ENCODE assay signal across 24 mouse cellular contexts in genomic region chr12:108700037-108700436, GRCm38 (mm10). TPM values are rescaled to one million over a fixed set of nuclear protein-coding genes. Genes with fewer than 3 reads are reported as not detected.
DNase-seq lines count a peak whose midpoint lies in the region; ATAC-seq and TF ChIP-seq lines count a peak whose summit lies in the region.
"Had no signal": no experiment of that assay in that cellular context is flagged by ENCODE, and none has a peak within 500 bp of the region (broad histone marks: within the 10 kb centered on the region; RNA-seq: fewer than 3 reads in every experiment).

No protein-coding gene starts in this region.

- H3K9me3 ChIP-seq in intestine, embryonic 16.5 days (ENCODE audit: control insufficient read depth, low read length) = no peaks in the 10 kb centered on the region
- no peaks in the 10 kb centered on the region for H3K9me3 ChIP-seq in stomach, embryonic 16.5 days (replicated peaks; ENCODE audit: control insufficient read depth, low read length)
- H3K9me3 ChIP-seq: heart, embryonic 12.5 days; limb, embryonic 12.5 days; midbrain, embryonic 13.5 days had no signal

- no peak for DNase-seq in kidney, adult 2 months
- DNase-seq in kidney, postnatal 4 days = no peak
- peak; percentile 16 for DNase-seq in thymus, postnatal 14 days
- no peak for DNase-seq in thymus, postnatal 0 days (ENCODE audit: low spot score)
- no peak for DNase-seq in adrenal gland, postnatal 25 days
- DNase-seq: cerebellum, adult 18-20 months; cerebellum, postnatal 14 days; gastrocnemius, postnatal 14 days; heart, adult 18-20 months; heart, postnatal 10 days; liver, postnatal 0 days; retina, postnatal 1 day; thymus, postnatal 25 days had no signal

- WGBS in kidney, adult 2 months = 58% methylated on average over 5 of the region's 5 CpGs
- 58% methylated on average over 5 of the region's 5 CpGs for WGBS in intestine, embryonic 16.5 days
- 65% methylated on average over 5 of the region's 5 CpGs for WGBS in stomach, embryonic 16.5 days

- peak overlapping the region; percentile 74 for H3K27ac ChIP-seq in kidney, adult 2 months (ENCODE audit: insufficient read depth, low read depth, low read length)
- peak overlapping the region; percentile 93 for H3K27ac ChIP-seq in intestine, embryonic 16.5 days (ENCODE audit: low read length)
- H3K27ac ChIP-seq in stomach, embryonic 16.5 days (ENCODE audit: low read length) = peak overlapping the region; percentile 83
- H3K27ac ChIP-seq: limb, embryonic 12.5 days; macrophage; midbrain, embryonic 13.5 days had no signal

- H3K27me3 ChIP-seq in kidney, adult 2 months (replicated peaks; ENCODE audit: control insufficient read depth, insufficient read depth, low read length) = no peaks in the 10 kb centered on the region
- peaks cover 12% of the 10 kb centered on the region; the same call in 1 of the 2 replicates for H3K27me3 ChIP-seq in intestine, embryonic 16.5 days (replicated peaks; ENCODE audit: control insufficient read depth, insufficient read depth, low read length)
- peaks cover 15% of the 10 kb centered on the region; the same call in 1 of the 2 replicates for H3K27me3 ChIP-seq in stomach, embryonic 16.5 days (ENCODE audit: control insufficient read depth, insufficient read depth, low read length)
- H3K27me3 ChIP-seq: Patski had no signal

- ATAC-seq in intestine, embryonic 16.5 days = no peak
- no peak for ATAC-seq in stomach, embryonic 16.5 days (ENCODE audit: insufficient read depth, low FRiP score)
- ATAC-seq in monocyte, adult 5-6 weeks (replicated peaks; ENCODE audit: insufficient number of reproducible peaks, low FRiP score, low TSS enrichment, poor library complexity, severe bottlenecking) = no peak
- ATAC-seq: forebrain, embryonic 16.5 days; liver, postnatal 0 days; lung, postnatal 0 days; midbrain, embryonic 13.5 days; Patski had no signal

- H3K4me2 ChIP-seq in intestine, embryonic 16.5 days (ENCODE audit: low read depth, low read length) = peak overlapping the region; percentile 59
- H3K4me2 ChIP-seq in stomach, embryonic 16.5 days (ENCODE audit: low read depth, low read length) = peak overlapping the region; percentile 13
- H3K4me2 ChIP-seq: heart, embryonic 12.5 days; limb, embryonic 12.5 days; liver, embryonic 11.5 days; midbrain, embryonic 13.5 days had no signal

- H3K4me3 ChIP-seq in kidney, adult 2 months (ENCODE audit: insufficient read depth, low read depth, low read length) = no peak overlapping the region
- peak overlapping the region; percentile 58 for H3K4me3 ChIP-seq in intestine, embryonic 16.5 days (ENCODE audit: low read length)
- H3K4me3 ChIP-seq in stomach, embryonic 16.5 days (replicated peaks; ENCODE audit: low read length) = 0 out of 2 replicates have a peak overlapping the region, but pooled peaks have one; percentile 10
- H3K4me3 ChIP-seq: heart, embryonic 12.5 days; limb, embryonic 12.5 days; midbrain, embryonic 13.5 days had no signal

- no peaks in the 10 kb centered on the region for H3K36me3 ChIP-seq in kidney, adult 2 months (ENCODE audit: control insufficient read depth, insufficient read depth, low read length)
- no peaks in the 10 kb centered on the region for H3K36me3 ChIP-seq in intestine, embryonic 16.5 days (ENCODE audit: control insufficient read depth, insufficient read depth, low read length)
- H3K36me3 ChIP-seq in stomach, embryonic 16.5 days (ENCODE audit: control insufficient read depth, insufficient read depth, low read length) = no peaks in the 10 kb centered on the region
- H3K36me3 ChIP-seq: heart, embryonic 12.5 days; limb, embryonic 12.5 days; midbrain, embryonic 13.5 days had no signal

- H3K9ac ChIP-seq in intestine, embryonic 16.5 days (ENCODE audit: low read depth, low read length) = peak overlapping the region; percentile 75
- H3K9ac ChIP-seq in stomach, embryonic 16.5 days (ENCODE audit: low read length) = no peak overlapping the region; the same call in 1 of the 2 replicates
- H3K9ac ChIP-seq: heart, embryonic 12.5 days; limb, embryonic 12.5 days; liver, postnatal 0 days; midbrain, embryonic 13.5 days had no signal

- H3K4me1 ChIP-seq in kidney, adult 2 months (ENCODE audit: control insufficient read depth, insufficient read depth, low read length) = peaks cover 21% of the 10 kb centered on the region
- H3K4me1 ChIP-seq in intestine, embryonic 16.5 days (ENCODE audit: control insufficient read depth, insufficient read depth, low read length) = peaks cover 30% of the 10 kb centered on the region
- H3K4me1 ChIP-seq in stomach, embryonic 16.5 days (ENCODE audit: control insufficient read depth, insufficient read depth, low read length) = peaks cover 19% of the 10 kb centered on the region

- TF ChIP-seq POLR2A in kidney, adult 2 months (IDR thresholded peaks at IDR 0.05; ENCODE audit: low read depth, low read length) = no peak

- TF ChIP-seq CTCF in kidney, adult 2 months (conservative IDR thresholded peaks at IDR 0.05; ENCODE audit: insufficient read depth, insufficient read length, low read depth, low read length) = no peak

RNA-seq across cellular contexts. Expression of gene Degs2, which starts 2.1 kb away (rescaled TPM):
- polyA plus RNA-seq in kidney, adult 2 months (2012; rRNA removed) = 24.2 and 28.8 TPM in 2 replicates
- polyA plus RNA-seq in thymus, postnatal 0 days (2015; fragmentation: Nextera tagmentation; extraction: Ambion mirVana) = 16.3 and 16.6 TPM in 2 replicates
- polyA plus RNA-seq in intestine, embryonic 16.5 days (2015; fragmentation: Nextera tagmentation; extraction: Ambion mirVana) = 161 and 181 TPM in 2 replicates
- polyA plus RNA-seq in stomach, embryonic 16.5 days (2015; fragmentation: Nextera tagmentation; extraction: Ambion mirVana) = 42.9 and 56.5 TPM in 2 replicates
- total RNA-seq in monocyte, adult 5-6 weeks (2017) = 0.21 to 0.29 TPM in 2 of 3 replicates, not detected in the other
- total RNA-seq in adrenal gland, postnatal 25 days (2021) = not detected in 2 replicates
- polyA plus RNA-seq: macrophage had no signal
